Mouse (Mus musculus) kidney, adult 18-20 months (tissue): ENCODE data around the gene A830031A19Rik.

Source experiments
- DNase-seq: peaks from one replicate; pipeline ENCODE4 v3.0.0; 2021

A830031A19Rik gene

DNA sequence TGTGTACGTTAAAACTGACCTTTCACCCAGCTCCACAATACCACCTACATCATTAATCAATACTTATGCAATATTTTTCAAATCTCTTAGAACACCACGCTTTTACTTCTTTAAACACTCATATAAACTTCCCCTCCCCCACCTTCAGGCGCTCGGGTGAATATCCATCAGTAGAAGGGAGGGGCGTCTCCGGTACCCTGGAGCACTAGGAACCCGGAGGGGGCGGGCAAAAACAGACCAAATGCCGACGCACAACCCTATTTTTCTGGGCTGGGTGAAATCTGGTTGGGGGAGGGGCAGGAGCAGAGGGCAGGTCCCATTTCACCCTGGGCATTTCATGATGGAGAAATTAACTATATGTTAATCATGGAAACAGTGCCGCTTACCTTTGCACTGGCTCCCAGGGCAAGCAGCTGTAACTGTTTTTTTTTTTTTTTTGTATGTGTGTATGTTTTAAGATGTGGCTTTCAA is at the start of gene A830031A19Rik:
A830031A19Rik (minus strand) TSS at position 421 of the 471 bp plus-strand sequence.
- DNase-seq: no peak

GRCm38 (mm10) chr11:24123991-24124390 is 49.1 kb upstream of the A830031A19Rik start:
- DNase-seq: no peak

DNA sequence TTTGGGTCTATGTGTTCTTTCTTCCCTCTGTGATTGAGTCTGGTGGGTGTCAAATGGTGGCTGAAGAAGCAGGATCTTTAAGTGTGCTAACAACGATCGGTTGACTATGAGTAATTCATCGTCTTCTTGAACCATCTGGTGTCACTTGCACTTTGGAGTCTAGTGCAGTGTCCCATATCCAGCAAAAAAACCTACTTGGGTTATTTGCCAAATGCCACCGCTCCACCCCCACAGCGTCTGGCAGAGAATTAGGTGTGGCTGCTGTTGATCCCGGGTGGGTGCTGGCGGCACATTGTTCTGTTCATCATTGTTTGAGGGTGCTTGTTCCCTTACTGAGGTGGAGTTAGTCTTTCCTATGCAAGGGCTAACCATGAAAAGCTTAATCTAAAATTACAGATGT is 48.0 kb upstream of the A830031A19Rik start:
- peak; percentile 13 for DNase-seq

- no peak for DNase-seq
Observed at GRCm38 (mm10) chr11:24121136-24121535, 46.3 kb upstream of the A830031A19Rik start.

DNA sequence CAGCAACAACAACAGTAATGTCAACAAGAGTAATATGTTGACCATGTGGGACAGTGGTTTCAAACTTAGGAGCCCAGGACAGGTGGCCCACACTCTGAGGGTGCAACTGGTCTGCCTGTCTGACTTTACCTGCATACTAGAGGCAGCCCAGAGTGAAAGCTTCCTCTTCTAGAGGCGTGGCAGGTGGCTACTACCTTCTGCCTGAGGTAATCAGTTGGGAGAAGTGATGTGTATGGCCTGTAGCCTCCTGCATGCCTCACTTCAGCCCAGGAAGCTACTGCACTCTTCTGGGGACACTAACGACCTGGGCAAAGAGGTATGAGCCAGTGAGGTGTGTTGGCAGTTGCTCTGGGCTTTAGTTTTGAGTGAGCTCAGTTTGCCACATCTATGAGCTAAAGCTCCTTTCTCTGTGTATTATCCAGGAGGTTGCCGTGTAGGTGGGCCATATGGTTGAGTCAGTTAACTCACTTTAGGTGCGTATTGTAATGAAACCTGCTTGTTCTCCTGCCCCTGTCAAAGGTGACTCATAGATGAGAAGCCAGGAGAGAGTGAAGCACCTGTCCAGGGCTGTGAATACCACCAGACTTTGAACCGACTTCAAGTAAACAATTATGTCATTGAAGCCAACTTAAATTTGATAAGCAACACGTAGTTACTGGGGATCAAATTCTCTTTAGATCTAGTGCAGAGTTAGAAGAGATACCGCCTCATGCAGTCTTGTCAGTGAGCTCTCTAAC is 41.9 kb upstream of the A830031A19Rik start:
- DNase-seq: no peak

DNA sequence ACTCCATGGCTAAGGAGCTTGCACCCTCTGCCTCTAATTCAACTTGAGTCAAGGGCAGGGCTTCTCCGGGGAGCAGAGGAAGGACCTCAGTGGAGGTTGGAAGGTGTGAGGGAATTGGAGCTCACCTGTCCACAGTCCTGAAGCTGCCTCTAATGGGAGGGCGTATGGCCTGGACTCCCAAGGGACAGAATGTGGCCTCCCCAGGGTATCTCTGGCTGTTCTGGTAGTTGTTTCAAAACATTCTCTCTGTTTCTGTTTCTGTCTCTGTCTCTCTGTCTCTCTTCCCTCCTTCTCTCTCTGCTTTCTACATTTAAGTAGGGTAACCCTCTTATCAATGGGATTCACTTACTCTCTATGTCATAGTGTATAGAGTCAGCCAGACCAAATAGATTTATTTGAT is 41.2 kb upstream of the A830031A19Rik start:
- DNase-seq: no peak

GRCm38 (mm10) chr11:24115017-24115752 is 40.3 kb upstream of the A830031A19Rik start:
- no peak for DNase-seq

DNA sequence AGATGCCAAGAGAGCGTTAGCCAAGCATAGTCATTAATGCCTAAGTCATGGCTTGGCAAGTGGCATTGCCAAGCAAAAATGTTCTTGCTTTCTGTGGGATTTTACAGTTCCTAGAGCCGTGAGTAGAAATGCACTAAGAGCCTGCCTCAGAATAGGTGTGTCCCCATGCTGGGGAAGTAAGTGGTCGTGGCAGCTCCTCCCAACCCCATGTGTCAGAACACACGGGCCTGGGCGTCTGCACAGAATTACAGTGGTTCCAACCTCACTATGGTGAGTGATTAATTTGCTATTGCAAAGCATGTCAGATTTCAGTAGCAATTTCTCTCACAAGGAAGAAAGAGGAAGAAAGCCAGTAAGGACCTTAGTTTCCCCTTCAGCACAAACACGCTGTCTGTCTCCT is 36.9 kb upstream of the A830031A19Rik start:
- no peak for DNase-seq

GRCm38 (mm10) chr11:24110113-24110512 is 35.3 kb upstream of the A830031A19Rik start:
- no peak for DNase-seq

DNA sequence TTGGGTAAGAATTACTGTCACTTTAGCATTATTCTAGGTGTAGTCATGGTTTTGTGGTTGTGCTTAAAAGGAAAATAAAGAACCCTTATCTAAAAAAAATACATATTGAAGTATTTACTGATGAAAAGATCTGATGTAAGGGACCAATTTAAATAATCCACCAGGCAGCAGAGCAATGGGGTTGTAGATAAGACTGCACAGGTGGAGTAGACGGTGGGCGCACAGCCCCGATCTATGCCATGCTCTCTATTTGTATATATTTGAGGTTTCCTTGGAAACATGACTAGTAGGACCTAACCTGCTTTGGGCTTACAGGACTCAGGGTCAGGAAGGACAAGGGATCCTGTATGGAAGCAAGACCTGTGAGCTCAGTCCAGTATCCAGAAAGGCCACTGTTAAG is 34.5 kb upstream of the A830031A19Rik start:
- DNase-seq: no peak

- no peak for DNase-seq
Observed at GRCm38 (mm10) chr11:24108974-24109373, 34.1 kb upstream of the A830031A19Rik start.

DNA sequence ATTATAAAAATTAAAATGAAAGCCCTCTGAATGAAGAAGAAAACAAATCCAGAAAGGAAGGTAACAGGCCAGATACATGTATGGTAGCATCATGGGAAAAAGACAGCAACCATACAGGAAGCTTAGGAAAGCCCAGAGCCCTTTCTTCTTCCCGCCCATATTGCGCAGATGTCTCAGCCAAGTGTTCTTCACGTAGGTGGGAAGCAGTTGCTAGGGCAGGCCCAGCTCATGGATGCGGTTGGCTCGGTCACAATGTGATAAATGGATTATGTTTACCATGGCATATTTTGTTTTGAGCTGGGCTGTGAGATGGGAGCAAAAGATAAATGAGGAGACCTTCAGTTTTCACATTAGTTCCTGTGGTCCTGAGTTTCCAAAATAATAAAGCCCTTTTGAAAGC is 32.6 kb upstream of the A830031A19Rik start:
- DNase-seq: no peak

DNA sequence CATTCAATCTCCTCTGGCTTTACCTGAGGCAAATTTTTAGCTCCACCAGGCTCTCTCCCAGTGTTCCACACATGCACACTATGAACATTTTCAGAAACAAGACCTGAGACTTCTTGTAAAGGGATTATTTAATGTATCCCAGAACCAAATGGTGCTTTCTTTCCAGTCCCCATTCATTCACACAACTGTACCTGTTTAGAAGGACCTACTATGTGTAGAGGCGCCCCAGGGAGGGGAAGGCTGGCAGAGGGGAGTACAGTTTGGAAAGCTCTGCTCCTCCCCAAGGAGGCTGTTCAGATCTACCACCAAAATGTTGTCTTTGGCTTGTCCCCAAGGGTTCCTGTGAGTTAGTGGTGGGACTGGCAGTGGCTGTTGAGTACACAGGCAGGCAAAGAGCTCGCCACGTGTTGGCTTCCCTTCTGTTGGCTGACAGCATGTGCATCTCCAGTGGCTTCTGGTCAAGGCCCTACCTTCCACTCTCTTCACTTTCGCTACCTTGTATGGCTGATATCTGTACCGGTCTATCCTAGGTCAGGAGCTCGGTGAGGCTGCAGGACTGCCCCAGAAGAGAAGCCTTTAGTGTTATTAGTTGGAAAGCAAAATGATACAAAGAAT is 28.4 kb upstream of the A830031A19Rik start:
- no peak for DNase-seq

- no peak for DNase-seq
Observed at GRCm38 (mm10) chr11:24102372-24102771, 27.5 kb upstream of the A830031A19Rik start.

- no peak for DNase-seq
Observed at GRCm38 (mm10) chr11:24101625-24102024, 26.8 kb upstream of the A830031A19Rik start.

- DNase-seq: no peak
Observed at GRCm38 (mm10) chr11:24100449-24101070, 25.7 kb upstream of the A830031A19Rik start.

- DNase-seq: peak; percentile 22
Observed at GRCm38 (mm10) chr11:24099886-24100293, 25.0 kb upstream of the A830031A19Rik start.

GRCm38 (mm10) chr11:24099215-24099614 is 24.4 kb upstream of the A830031A19Rik start:
- DNase-seq: no peak

DNA sequence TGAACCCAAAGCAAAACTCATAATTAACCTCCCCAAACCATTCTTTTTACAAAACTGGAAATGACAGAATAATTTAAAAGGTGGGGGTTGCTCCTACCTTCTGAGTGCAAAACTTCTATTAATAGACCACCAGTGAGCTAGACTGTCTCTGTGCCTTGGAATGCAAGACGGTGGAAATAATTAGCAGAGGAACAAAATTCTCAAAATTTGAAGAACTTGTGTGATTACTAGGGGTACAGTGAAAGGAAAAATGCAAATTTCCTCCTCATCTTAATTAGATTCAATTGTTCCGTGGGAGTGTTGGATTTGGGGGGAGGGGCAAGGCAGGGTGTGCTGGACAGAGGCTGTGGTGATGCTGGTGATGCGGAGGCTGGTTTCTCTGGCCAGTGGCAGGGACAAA is 23.8 kb upstream of the A830031A19Rik start:
- DNase-seq: no peak

DNA sequence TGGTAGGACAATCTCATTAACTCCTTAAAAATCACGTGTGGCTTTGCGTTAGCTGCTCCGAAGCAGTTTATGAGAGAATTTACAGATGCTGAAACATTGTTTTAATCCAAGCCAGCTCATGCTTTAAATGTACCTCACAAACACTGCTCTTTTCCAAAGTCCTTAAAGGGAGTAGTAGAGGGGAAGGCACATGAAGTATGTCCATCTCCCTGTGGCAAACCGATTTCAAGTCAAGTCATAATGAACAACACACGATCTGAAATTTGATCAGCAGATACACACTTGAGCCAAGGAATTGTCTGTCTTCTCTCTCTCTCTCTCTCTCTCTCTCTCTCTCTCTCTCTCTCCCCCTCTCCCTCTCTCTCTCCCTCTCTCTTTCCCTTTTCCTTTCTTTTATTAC is 23.2 kb upstream of the A830031A19Rik start:
- no peak for DNase-seq

GRCm38 (mm10) chr11:24097026-24097425 is 22.2 kb upstream of the A830031A19Rik start:
- no peak for DNase-seq

DNA sequence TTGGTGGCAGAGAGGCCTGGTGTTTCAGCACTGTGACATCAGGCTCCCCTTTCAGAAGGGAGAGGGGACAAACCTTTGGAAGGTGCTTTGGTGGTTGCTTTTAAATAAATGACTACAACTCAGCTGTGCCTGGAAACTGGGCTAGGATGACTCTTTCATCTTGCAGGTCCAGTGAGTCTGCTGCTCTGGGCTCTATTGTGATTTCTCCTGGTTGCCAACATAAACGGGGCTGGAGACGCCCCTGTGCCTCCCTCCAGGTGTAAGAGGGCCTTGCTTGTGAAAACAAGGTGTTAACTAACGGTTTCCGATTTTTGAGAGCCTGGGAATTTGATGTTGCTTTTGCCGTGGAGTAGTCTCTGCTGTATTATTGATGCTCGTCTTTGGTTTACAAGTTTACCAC is 21.6 kb upstream of the A830031A19Rik start:
- DNase-seq: no peak

DNA sequence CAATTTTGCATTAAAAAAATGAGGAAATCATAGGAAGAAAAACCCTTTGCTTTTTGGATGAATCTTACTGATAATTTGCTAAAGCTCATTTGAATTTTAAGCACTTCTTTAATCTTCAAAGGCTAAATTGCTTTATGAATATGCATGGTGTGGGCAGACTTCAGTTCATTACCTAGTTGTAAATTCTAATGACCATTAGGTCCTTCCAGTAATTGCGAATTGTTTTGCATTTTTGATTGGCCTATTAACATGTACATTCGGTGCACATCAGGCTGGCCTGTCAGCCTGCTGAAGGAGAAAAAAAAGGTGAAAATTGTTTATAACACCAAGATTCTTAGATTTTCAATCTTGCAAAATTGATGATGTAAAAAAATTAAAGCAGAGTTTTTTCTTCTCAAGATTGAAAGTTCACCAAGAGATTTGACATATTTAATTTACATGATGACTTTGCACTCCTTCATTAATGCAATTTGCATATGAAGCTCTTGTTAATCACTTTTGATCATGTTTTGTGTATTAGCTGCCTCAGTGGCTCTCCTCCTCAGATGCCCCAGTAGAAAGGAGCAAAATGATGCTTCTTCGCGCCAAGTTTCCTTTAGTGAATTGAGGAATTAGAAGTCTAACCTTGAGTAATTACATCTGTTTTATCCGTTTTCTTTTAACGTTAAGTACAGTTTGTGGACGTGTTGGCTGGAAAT is 21.0 kb upstream of the A830031A19Rik start:
- DNase-seq: no peak
